Mouse (Mus musculus): Measurements from ENCODE around the gene Clspn.

Gene Clspn

DNA sequence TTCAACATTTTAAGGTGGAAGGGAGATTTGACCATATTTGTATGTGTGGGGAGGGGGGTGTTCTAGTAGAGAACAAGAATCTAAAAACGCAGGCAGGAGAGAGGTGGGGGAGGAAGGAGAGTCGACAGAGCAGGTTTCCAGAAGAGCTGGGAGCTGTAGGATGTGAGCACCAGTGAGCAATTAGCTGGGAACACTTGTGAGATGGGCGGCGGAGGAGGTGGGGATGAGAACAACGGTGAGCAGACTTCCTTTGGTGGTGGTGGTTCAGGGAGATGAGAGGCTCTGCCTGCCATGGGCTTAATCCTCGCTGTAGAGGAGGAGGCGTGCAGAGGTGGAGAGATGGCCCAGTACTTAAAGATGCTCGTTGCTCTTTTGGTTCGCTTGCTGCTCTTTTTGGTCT, 85.2 kb downstream of the Clspn start:
- DNase-seq: no peak
